Mouse (Mus musculus) megakaryocyte, embryonic 14.5 days (primary cell): Measurements from ENCODE around the gene Copb1.

ENCODE experiments used
- FLI1 ChIP-seq: IDR thresholded peaks from 2 replicates; pipeline ENCODE4 v1.6.1; 2012; ENCODE audit warnings: low read length, inconsistent platforms, mixed read lengths
- GATA1 ChIP-seq: IDR thresholded peaks from 3 replicates; pipeline ENCODE4 v1.6.1; 2012; ENCODE audit warnings: mixed read lengths, low read length, inconsistent platforms, borderline replicate concordance

DNA sequence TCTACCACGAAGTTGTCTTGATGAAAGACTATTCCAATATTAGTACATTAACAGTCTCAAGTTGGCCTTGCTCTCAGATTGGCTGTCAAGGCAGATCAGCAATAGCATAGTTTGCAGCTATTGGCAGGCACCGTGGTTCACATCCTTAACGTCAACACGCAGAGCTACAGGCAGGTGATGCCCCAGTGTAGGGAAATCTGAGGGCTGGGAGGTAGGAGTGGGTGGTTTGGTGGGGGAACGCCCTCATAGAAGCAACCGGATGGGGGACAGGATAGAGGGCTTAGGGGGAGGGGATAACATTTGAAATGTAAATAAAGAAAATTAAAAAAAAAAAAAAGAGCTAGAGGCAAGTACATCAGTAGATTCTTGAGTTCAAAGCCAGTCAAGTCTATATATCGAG is 20.5 kb downstream of the Copb1 start:
- TF ChIP-seq GATA1: no peak
- no peak for TF ChIP-seq FLI1
